Mouse (Mus musculus) liver, postnatal 0 days (tissue): ENCODE measurements around the gene Card14.

ENCODE experiments used
- CTCF ChIP-seq: sonication (generic); IDR thresholded peaks from 2 replicates; pipeline ENCODE4 v1.5.1; 2016; ENCODE audit warnings: antibody characterized with exemption, low read depth
- EP300 ChIP-seq: IDR thresholded peaks from 2 replicates; pipeline ENCODE4 v1.6.1; 2016; ENCODE audit warnings: antibody characterized with exemption, low read depth, mild to moderate bottlenecking

- TF ChIP-seq CTCF (no peak), EP300 (no peak)
Measured at GRCm38 (mm10) chr11:119298917-119299316, 8.7 kb upstream of the Card14 start.
